Mouse (Mus musculus) adrenal gland, adult 10 weeks (tissue): ENCODE results near the gene Zw10. TPM values are rescaled to one million over a fixed set of nuclear protein-coding genes. Genes with fewer than 3 reads are reported as not detected.

ENCODE experiments used
- polyA plus RNA-seq: library from polyadenylated mRNA; stranded (reverse); fragments of 350-450 nt; fragmentation: Illumina TruSeq; extraction: RNeasy Lipid Tissue Mini Kit (QIAGEN cat#74804); gene quantifications from one replicate; pipeline ENCODE4 v1.2.3, GENCODE M21; 2014; ENCODE audit warnings: low read depth, low replicate concordance

Zw10 gene
- polyA plus RNA-seq, result 22.5 TPM

DNA sequence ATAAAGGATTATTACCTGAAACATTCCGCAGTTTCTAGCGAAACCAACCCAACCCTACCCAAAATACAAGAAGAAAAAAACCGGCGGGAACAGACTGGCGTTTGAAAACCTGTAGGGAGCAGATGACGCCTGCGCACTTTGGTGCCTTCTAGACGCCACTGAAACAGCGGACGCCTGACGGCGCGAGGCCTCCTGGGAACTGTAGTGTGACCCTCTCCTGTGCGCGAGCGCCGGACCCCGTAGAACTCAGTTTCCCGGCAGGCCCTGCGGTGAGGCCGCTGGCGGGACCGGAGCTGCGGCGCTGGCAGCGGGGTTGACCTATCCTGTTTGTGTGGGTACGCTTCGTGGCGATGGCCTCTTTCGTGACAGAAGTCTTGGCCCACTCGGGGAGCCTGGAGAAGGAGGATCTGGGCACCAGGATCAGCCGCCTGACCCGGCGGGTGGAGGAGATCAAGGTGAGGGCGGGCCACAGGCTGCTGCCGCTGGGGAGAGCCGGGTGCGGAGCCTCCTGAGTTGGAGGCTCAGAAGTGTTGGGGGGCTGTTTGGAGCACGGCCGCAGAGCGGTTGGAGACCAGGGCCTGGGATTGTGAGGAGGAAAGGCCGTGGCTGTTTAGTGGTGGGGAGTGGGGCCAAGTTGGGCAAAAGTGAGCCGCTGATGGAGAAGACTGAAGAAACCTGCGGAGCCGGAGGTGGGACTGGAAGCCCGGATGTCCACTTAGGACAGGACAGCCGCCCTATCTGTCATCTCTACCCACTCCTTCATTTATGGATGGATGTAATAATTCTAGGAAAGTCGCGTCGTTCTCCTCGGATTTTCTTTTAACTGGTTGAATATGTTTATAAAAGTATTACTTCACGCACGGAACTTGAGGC, at the start of gene Zw10:
Zw10 (plus strand) TSS at position 281 of the 873 bp plus-strand sequence.

DNA sequence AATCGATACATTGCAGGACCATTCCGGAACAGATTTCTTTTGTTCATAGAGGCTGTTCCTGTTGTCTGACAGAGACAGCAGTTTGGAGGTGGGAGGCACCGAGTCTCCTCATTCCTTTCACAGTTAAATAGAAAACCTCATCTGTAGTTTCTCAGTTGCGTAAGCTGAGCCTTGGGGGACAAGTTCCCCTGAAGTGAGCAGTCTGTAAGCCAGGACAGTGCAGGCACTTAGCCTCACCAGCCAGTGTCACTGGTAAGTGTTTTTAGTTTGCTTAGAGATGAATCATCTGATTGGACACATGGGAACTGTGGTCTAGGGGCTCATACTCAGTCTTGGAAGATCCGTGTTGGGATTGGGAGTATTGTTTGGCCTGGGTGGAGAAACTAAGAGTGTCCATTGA, 25.7 kb downstream of the Zw10 start, which contains the start of gene Tmprss5:
Tmprss5 (plus strand) TSS at position 154 of the 400 bp plus-strand sequence.

Other genes starting within 250 kb of the Zw10 start
- 8.3 TPM for gene Zbtb16, start 219.4 kb upstream of the Zw10 start, polyA plus RNA-seq
- 4.4 TPM for gene Htr3a, start 144.5 kb upstream of the Zw10 start, polyA plus RNA-seq
- gene Htr3b, start 90.6 kb upstream of the Zw10 start, polyA plus RNA-seq, result 0.23 TPM
- gene Usp28, start 70.2 kb upstream of the Zw10 start, polyA plus RNA-seq, result 8.3 TPM
- gene Tmprss5, start 25.6 kb downstream of the Zw10 start, polyA plus RNA-seq, result not detected
- gene Gm4894, start 194.9 kb downstream of the Zw10 start, polyA plus RNA-seq, result not detected